Mouse (Mus musculus): ENCODE data around the gene Cyfip2.

DNA sequence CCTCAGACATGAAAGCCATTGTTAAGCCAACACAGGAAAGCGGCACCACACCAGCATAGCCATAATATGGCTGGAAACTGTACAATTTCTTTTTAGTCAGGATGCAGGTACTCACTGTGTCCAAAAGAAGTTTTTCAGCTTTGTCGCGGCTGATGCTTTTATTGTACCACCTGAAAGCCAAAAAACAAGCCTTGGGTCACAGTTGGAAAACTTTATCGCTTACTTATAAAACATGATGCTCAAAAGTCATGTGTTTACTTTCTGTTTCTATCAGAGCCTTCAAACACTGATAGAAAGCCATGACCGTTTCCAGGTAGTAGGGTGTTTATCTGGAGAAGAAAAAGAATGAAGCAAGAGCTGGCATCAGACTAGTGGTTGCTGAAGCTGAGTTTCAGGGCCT is 35.1 kb upstream of the Cyfip2 start:
- TF ChIP-seq CTCF (IDR thresholded peaks at IDR 0.05): no peak
- no peak for TF ChIP-seq POLR2A (IDR thresholded peaks at IDR 0.05; ENCODE audit: insufficient read depth, low read depth, low read length)

Data from heart, adult 2 months (tissue).